Mouse (Mus musculus) G1E (cell line): Measurements from ENCODE around the gene Pwwp2b.

Experiments used
- CTCF ChIP-seq: IDR thresholded peaks from 2 replicates; pipeline ENCODE4 v1.5.1; 2012; ENCODE audit warnings: low read depth, low read length, inconsistent platforms, mixed read lengths
- TAL1 ChIP-seq: conservative IDR thresholded peaks from 2 replicates; pipeline ENCODE4 v1.6.1; 2012; ENCODE audit warnings: low read depth, low read length, inconsistent platforms, mixed read lengths

DNA sequence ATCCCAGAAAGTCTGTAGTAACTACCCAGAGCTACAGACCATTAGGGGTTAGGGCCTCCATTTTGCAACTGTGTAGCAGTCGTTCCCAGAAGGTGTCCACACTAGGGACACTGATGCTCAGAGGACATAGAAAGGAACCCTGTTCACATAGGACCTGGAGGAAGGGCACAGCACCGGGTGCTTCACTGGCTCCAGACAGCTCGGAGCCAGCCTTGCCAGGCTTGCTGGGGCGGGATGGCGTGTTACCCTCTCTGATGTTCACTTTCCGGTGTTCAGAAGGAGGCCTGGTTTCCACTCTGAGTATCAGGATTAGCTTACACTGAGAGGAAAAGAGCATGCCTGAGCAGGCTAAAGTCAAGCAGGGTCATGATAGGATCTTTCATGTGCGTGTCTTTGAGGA lies 32.3 kb upstream of the Pwwp2b start:
- TF ChIP-seq CTCF (no peak), TAL1 (no peak)
